Mouse (Mus musculus) B cell, adult (primary cell): Measurements from ENCODE around the gene Kdm5b. TPM values are rescaled to one million over a fixed set of nuclear protein-coding genes. Genes with fewer than 3 reads are reported as not detected.

Source experiments
- total RNA-seq: library from RNA; stranded (reverse); gene quantifications from 4 replicates; pipeline ENCODE4 v1.2.4, GENCODE M21; 2023; ENCODE audit not compliant: inconsistent age

The Kdm5b gene
- 36.8 to 43.0 TPM (median 38.9 TPM) in 4 replicates for total RNA-seq

DNA sequence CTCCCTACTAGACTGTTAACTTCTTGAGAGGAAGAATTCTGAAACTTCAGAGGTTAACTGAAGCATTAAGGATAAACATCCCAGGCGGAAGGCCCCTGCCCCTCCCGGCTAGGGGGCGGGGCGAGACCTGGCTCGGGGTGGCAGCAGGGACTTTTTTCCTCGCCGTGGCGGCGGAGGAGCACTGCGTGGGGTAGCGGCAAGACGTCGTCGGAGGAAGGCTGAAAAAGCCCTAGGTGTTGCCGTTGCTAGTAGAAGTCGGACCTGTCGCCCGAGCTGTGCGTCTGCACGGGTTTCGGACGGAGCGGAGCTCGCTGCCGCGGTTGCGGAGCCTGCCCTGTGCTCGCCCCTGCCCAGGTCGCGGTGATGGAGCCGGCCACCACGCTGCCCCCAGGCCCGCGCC is at the start of gene Kdm5b:
Gene Kdm5b (plus strand): TSS at position 196 of the 400 bp plus-strand sequence.

DNA sequence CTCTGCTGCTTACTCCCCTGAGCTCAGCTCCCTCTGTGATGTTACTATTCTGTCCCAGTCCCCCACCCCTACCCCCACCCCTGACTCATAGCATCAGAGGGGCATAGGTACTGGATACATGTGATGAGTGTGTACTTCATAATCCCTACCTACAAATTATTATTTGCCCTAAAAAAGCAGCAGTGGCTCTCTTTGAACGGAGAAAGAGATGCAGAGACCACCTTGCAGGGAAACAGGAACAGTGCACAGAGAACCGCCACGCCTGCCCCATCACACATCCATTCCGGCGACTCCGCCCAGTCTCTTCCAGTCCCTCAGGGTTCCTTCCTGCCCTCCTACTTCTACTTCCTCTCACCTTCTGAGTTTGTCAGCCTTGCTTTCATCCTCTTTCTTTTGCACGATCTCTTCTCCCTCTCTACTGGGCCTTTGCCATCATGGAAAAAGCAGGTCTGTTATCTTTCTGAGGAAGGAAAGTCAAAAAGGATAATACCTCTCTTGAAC is 10.3 kb upstream of the Kdm5b start, which contains the start of gene Mgat4e:
Gene Mgat4e (minus strand): TSS at position 51 of the 501 bp plus-strand sequence.

DNA sequence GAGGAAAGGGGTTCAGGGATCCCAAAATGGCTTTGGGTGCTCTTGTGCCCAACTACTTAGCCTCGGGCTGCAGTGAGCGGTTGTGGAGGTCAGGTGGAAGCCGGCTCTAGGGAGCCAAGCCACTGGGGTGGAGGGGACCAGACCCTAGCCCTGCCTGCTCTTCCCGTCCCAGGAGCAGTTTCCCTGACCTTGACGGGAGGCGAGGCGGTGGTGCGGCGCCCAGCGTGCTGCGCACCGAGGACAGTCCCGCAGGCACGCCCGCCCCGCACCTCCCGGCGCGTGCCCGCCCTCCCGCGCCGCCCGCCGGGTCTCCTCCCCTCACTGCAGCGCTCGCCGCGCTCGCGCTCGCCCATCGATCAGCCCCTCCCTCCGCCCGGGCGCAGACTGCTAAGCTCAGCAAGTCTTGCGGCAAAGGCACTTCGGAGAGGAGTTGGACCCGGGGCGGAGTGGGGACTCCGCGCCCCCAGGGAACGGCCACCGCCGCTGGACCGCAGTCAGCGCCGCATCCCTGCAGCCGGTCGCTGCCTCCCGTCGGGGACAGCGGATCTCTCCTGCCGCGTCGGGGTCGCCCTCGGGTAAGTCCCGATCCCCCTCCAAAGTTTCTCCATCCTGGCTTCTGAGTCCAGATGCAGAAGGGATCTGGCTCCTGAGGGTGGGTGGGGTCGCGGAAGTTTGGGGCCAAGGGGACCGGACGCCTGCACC is 86.4 kb downstream of the Kdm5b start, which contains the start of gene Syt2:
Gene Syt2 (plus strand): TSS at position 417 of the 702 bp plus-strand sequence.

Other genes with a start within 250 kb of the Kdm5b start
- 1.1 to 2.1 TPM (median 1.6 TPM) in 4 replicates for gene Ppfia4, start 227.2 kb upstream of the Kdm5b start, total RNA-seq
- gene Tmem183a, start 198.2 kb upstream of the Kdm5b start, total RNA-seq = 60.9 to 73.9 TPM (median 64.2 TPM) in 4 replicates
- gene 4933406M09Rik, start 174.2 kb upstream of the Kdm5b start, total RNA-seq = not detected in 4 replicates
- gene Cyb5r1, start 154.6 kb upstream of the Kdm5b start, total RNA-seq = 6.1 to 8.8 TPM (median 8.2 TPM) in 4 replicates
- gene Adipor1, start 144.8 kb upstream of the Kdm5b start, total RNA-seq = 73.1 to 79.5 TPM (median 77.9 TPM) in 4 replicates
- 32.4 to 36.7 TPM (median 34.8 TPM) in 4 replicates for gene Klhl12, start 104.6 kb upstream of the Kdm5b start, total RNA-seq
- gene Rabif, start 65.5 kb upstream of the Kdm5b start, total RNA-seq = 17.9 to 22.8 TPM (median 20.0 TPM) in 4 replicates
- gene Mgat4e, start 10.5 kb upstream of the Kdm5b start, total RNA-seq = not detected in 4 replicates
- gene Syt2, start 86.5 kb downstream of the Kdm5b start, total RNA-seq = not detected in 4 replicates